Mouse (Mus musculus): ENCODE results near the gene Bcas3.

DNA sequence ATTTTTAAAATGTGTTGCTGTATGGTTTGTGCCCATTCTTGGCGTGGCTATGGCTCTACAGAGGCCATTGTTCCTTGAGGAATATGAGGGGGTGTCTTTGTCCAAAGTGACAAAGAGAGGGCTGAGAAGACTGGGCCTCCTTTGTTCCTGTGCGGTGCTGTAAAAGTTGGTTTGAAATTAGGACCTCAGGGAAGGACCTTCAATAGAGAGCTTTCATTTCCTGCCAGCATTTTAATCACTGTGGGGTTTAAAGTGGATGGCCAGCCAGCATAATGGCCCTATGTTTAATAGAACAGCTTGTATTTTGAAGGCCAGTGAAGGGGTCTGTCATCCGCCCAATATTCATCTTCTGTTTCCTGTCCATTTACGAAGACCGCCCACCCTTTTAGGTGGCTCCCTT lies 325.7 kb downstream of the Bcas3 start:
- TF ChIP-seq CTCF (IDR thresholded peaks at IDR 0.05; ENCODE audit: borderline replicate concordance, insufficient read depth, low read length) (no peak), POLR2A (IDR thresholded peaks at IDR 0.05; ENCODE audit: low read depth, low read length) (no peak)
